Mouse (Mus musculus): Measurements from ENCODE around the gene Nlk.

The Nlk gene

GRCm38 (mm10) chr11:78696777-78697752, at the start of gene Nlk:
Nlk (minus strand) TSS chr11:78697373.
- peak; percentile 99 for DNase-seq (ENCODE audit: low read depth, low spot score)

- no peak for DNase-seq (ENCODE audit: low read depth, low spot score)
These were observed 49.1 kb upstream of the Nlk start for GRCm38 (mm10) chr11:78746264-78746663.

GRCm38 (mm10) chr11:78745475-78745874, 48.3 kb upstream of the Nlk start:
- no peak for DNase-seq (ENCODE audit: low read depth, low spot score)

GRCm38 (mm10) chr11:78742461-78742860, 45.3 kb upstream of the Nlk start:
- DNase-seq (ENCODE audit: low read depth, low spot score), result no peak

GRCm38 (mm10) chr11:78741958-78742357, 44.8 kb upstream of the Nlk start:
- DNase-seq (ENCODE audit: low read depth, low spot score), result no peak

- no peak for DNase-seq (ENCODE audit: low read depth, low spot score)
These were observed 42.2 kb upstream of the Nlk start for GRCm38 (mm10) chr11:78739361-78739760.

GRCm38 (mm10) chr11:78736877-78737408, 39.8 kb upstream of the Nlk start:
- DNase-seq (ENCODE audit: low read depth, low spot score), result no peak

- no peak for DNase-seq (ENCODE audit: low read depth, low spot score)
These were observed 38.0 kb upstream of the Nlk start for GRCm38 (mm10) chr11:78735168-78735567.

- no peak for DNase-seq (ENCODE audit: low read depth, low spot score)
These were observed 35.4 kb upstream of the Nlk start for GRCm38 (mm10) chr11:78732619-78733018.

- DNase-seq (ENCODE audit: low read depth, low spot score), result no peak
These were observed 33.7 kb upstream of the Nlk start for GRCm38 (mm10) chr11:78730902-78731301.

GRCm38 (mm10) chr11:78728041-78728440, 30.9 kb upstream of the Nlk start:
- no peak for DNase-seq (ENCODE audit: low read depth, low spot score)

GRCm38 (mm10) chr11:78726366-78726765, 29.2 kb upstream of the Nlk start:
- DNase-seq (ENCODE audit: low read depth, low spot score), result peak; percentile 93

GRCm38 (mm10) chr11:78724792-78725191, 27.6 kb upstream of the Nlk start:
- DNase-seq (ENCODE audit: low read depth, low spot score), result no peak

- DNase-seq (ENCODE audit: low read depth, low spot score), result no peak
These were observed 24.2 kb upstream of the Nlk start for GRCm38 (mm10) chr11:78721419-78721818.

GRCm38 (mm10) chr11:78717655-78718054, 20.5 kb upstream of the Nlk start:
- no peak for DNase-seq (ENCODE audit: low read depth, low spot score)

GRCm38 (mm10) chr11:78708642-78709041, 11.5 kb upstream of the Nlk start:
- no peak for DNase-seq (ENCODE audit: low read depth, low spot score)

- no peak for DNase-seq (ENCODE audit: low read depth, low spot score)
These were observed 8.9 kb upstream of the Nlk start for GRCm38 (mm10) chr11:78706026-78706425.

- DNase-seq (ENCODE audit: low read depth, low spot score), result no peak
These were observed 5.9 kb upstream of the Nlk start for GRCm38 (mm10) chr11:78703085-78703484.

- peak; percentile 84 for DNase-seq (ENCODE audit: low read depth, low spot score)
These were observed 5.1 kb upstream of the Nlk start for GRCm38 (mm10) chr11:78702319-78702718.

- DNase-seq (ENCODE audit: low read depth, low spot score), result peak; percentile 99
These were observed 589 bp upstream of the Nlk start for GRCm38 (mm10) chr11:78697753-78698171.

GRCm38 (mm10) chr11:78694249-78694648, 2.9 kb downstream of the Nlk start:
- no peak for DNase-seq (ENCODE audit: low read depth, low spot score)

GRCm38 (mm10) chr11:78693307-78693706, 3.9 kb downstream of the Nlk start:
- DNase-seq (ENCODE audit: low read depth, low spot score), result no peak

GRCm38 (mm10) chr11:78691201-78691600, 6.0 kb downstream of the Nlk start:
- DNase-seq (ENCODE audit: low read depth, low spot score), result no peak

Measured in telencephalon, adult 2 months (tissue).